Mouse (Mus musculus) embryonic facial prominence, embryonic 13.5 days (tissue): ENCODE data around the gene 1700018B08Rik. TPM values are rescaled to one million over a fixed set of nuclear protein-coding genes. Genes with fewer than 3 reads are reported as not detected.
A peak's percentile ranks its signal among the peaks of the same experiment; 100 is the strongest.

Source experiments
- ATAC-seq: fragments of 200-750 bp; cut with Nextera tagmentation; 2 replicates; pipeline ENCODE4 v1.8.0; 2017; ENCODE audit warnings: low read depth; ENCODE audit not compliant: insufficient number of reproducible peaks, insufficient read depth, low FRiP score, low TSS enrichment
- H3K27ac ChIP-seq: fragments of 300-500 bp; sonication (generic); 2 replicates; pipeline ENCODE4 v1.5.1; 2015; ENCODE audit warnings: moderate library complexity, mild to moderate bottlenecking, inconsistent platforms
- H3K27me3 ChIP-seq: fragments of 300-500 bp; sonication (generic); 2 replicates; pipeline ENCODE4 v1.6.1; 2015; ENCODE audit warnings: mild to moderate bottlenecking, inconsistent platforms
- H3K36me3 ChIP-seq: fragments of 300-500 bp; sonication (generic); 2 replicates; pipeline ENCODE4 v1.6.1; 2015; ENCODE audit warnings: mild to moderate bottlenecking, inconsistent platforms
- H3K4me1 ChIP-seq: fragments of 300-500 bp; sonication (generic); 2 replicates; pipeline ENCODE4 v1.6.1; 2015; ENCODE audit warnings: inconsistent platforms
- H3K4me2 ChIP-seq: fragments of 300-500 bp; sonication (generic); 2 replicates; pipeline ENCODE4 v1.6.1; 2015; ENCODE audit warnings: moderate library complexity, mild to moderate bottlenecking, inconsistent platforms
- H3K4me3 ChIP-seq: fragments of 300-500 bp; sonication (generic); 2 replicates; pipeline ENCODE4 v1.5.1; 2015; ENCODE audit warnings: mild to moderate bottlenecking, inconsistent platforms
- H3K9ac ChIP-seq: fragments of 300-500 bp; sonication (generic); 2 replicates; pipeline ENCODE4 v1.6.1; 2015; ENCODE audit warnings: mild to moderate bottlenecking, inconsistent platforms
- H3K9me3 ChIP-seq: fragments of 300-500 bp; sonication (generic); 2 replicates; pipeline ENCODE4 v1.6.1; 2016; ENCODE audit warnings: inconsistent platforms
- WGBS: fragments of 180-500 bp; shearing (Covaris S2); methylation state at CpG from one replicate; pipeline ENCODE4 v1.1.7; 2015; ENCODE audit warnings: mixed read lengths; 5-methylcytosine and 5-hydroxymethylcytosine counted together
- polyA plus RNA-seq: library from polyadenylated mRNA; unstranded; fragments of >200 nt; fragmentation: Nextera tagmentation; extraction: Ambion mirVana; gene quantifications from 2 replicates; pipeline ENCODE4 v1.2.1, GENCODE M21; 2015

1700018B08Rik gene
- polyA plus RNA-seq, 1 experiment from 2014 or later = not detected

DNA sequence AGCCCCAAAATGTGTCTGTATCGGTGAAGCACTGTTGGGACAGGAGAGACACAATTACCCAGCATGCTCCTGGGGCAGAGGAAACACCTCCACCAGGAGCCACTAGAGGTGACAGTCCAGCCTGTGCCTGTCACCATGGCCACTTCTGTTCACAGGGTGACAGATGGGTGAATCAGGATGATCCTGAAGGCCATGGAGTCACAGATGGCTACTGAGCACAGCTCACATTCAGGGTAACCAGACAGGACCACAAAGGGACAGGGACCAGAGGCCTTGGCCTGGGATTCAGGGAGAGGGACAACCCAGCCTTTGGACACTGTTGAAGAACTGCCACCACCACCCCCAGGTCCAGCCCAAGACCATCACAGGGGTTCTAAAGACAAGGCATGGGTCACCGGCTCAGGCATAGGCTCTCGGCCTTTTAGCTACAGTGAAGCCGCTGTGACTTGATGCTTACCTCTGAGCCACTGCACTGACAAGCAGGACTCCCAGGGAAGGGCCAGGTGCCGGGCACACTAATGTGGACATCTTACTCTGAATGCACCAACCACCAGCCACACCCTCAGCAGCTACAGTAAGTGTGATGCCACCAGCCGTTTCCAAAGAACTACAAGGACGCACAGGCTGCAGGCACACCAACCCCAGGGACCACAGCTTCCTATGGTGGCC lies 16.4 kb upstream of the 1700018B08Rik start:
- no peaks in the 10 kb centered on the region for H3K4me1 ChIP-seq
- H3K9me3 ChIP-seq = no peaks in the 10 kb centered on the region
- H3K4me3 ChIP-seq = no peak overlapping the region
- no peak overlapping the region for H3K4me2 ChIP-seq
- 86% methylated on average over 7 of the region's 7 CpGs for WGBS
- H3K36me3 ChIP-seq = peaks cover 66% of the 10 kb centered on the region
- no peak for ATAC-seq
- no peak overlapping the region for H3K27ac ChIP-seq
- H3K9ac ChIP-seq = no peak overlapping the region
- no peaks in the 10 kb centered on the region for H3K27me3 ChIP-seq

- 93% methylated on average over 12 of the region's 12 CpGs for WGBS
- no peak overlapping the region for H3K4me2 ChIP-seq
- no peaks in the 10 kb centered on the region for H3K9me3 ChIP-seq
- H3K36me3 ChIP-seq = peaks cover 66% of the 10 kb centered on the region
- H3K27ac ChIP-seq = no peak overlapping the region
- H3K27me3 ChIP-seq = no peaks in the 10 kb centered on the region
- H3K4me3 ChIP-seq = no peak overlapping the region
- no peak overlapping the region for H3K9ac ChIP-seq
- no peaks in the 10 kb centered on the region for H3K4me1 ChIP-seq
- ATAC-seq = no peak
Measured at GRCm38 (mm10) chr8:121559801-121560200, 15.7 kb upstream of the 1700018B08Rik start.

DNA sequence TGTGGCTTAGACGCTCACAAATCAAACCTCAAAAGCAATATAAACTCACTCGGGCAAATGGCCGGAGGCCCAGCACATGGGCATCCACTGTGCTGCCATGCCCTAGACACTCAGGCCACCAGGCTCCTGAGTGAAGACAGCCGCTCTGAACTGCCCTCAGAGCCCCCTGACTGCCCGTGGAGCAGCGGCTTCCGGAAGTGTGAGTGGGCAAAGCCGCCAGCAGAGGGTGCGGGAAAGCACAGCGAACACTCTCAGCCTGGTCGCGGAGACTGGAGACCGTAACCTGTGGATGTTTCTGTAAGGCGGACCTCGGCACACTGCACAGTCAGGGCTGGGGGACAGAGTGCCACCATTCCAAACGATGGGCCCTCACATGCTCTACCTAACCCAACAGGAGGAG lies 14.4 kb upstream of the 1700018B08Rik start:
- H3K4me1 ChIP-seq = no peaks in the 10 kb centered on the region
- no peak for ATAC-seq
- no peaks in the 10 kb centered on the region for H3K27me3 ChIP-seq
- H3K27ac ChIP-seq = no peak overlapping the region
- H3K9ac ChIP-seq = no peak overlapping the region
- no peaks in the 10 kb centered on the region for H3K9me3 ChIP-seq
- peaks cover 68% of the 10 kb centered on the region for H3K36me3 ChIP-seq
- H3K4me2 ChIP-seq = no peak overlapping the region
- 91% methylated on average over 16 of the region's 16 CpGs for WGBS
- H3K4me3 ChIP-seq = no peak overlapping the region

DNA sequence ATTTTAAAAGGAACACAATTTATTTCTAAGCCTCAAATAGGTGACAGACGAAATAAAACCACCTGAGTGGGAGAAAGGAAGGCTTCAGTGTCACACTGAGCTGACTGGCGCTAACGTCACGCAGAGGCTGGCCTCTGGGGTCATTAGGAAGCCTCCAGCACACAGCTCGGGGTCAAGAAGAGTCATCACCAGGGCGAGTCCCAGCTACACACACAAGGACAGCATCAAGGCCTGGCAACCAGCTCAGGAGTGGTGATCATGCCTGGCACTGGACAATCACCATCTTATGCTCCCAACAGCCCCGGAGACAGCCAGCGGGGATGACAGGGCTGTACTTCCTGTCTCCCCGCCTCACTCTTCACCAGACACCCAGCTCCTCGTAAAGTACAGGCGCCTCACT lies 13.6 kb upstream of the 1700018B08Rik start:
- Histone ChIP-seq H3K4me2 (no peak overlapping the region), H3K36me3 (peaks cover 73% of the 10 kb centered on the region), H3K4me1 (no peaks in the 10 kb centered on the region), H3K9ac (no peak overlapping the region), H3K9me3 (no peaks in the 10 kb centered on the region), H3K27ac (no peak overlapping the region), H3K27me3 (no peaks in the 10 kb centered on the region), H3K4me3 (no peak overlapping the region)
- no peak for ATAC-seq
- 90% methylated on average over 11 of the region's 11 CpGs for WGBS

DNA sequence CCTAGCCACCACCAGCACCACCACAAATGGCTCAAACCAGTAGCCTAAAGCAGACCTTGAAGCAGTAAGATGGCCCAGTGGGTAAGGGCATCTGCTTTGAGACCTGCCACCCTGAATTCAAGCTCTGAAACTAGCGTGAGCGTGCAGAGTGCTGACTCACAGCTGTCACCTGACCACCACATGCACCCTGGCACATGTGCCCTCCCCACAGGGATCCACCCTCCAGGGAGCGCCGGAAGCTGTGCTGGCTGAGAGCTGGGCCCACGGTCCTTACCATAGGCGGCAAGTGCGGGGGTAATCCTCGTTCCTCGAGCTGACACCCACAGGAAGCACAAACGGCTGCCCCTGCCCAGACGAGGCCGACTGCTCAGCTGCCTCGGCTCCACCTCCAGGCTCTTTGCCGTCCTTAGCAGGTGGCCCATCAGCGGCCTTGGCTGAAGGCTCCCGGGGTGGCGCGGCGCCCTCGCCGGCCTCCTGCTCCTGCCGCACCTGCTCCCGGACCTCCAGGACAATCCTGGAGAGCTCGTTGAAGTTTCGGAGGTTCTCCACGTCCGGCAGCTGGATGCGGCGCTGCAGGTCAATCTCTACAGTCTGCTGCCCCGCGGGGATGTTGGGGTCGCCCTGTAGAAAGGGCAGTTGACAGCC lies 9.8 kb upstream of the 1700018B08Rik start:
- no peak for ATAC-seq
- no peak overlapping the region for H3K4me3 ChIP-seq
- peaks cover 82% of the 10 kb centered on the region for H3K36me3 ChIP-seq

DNA sequence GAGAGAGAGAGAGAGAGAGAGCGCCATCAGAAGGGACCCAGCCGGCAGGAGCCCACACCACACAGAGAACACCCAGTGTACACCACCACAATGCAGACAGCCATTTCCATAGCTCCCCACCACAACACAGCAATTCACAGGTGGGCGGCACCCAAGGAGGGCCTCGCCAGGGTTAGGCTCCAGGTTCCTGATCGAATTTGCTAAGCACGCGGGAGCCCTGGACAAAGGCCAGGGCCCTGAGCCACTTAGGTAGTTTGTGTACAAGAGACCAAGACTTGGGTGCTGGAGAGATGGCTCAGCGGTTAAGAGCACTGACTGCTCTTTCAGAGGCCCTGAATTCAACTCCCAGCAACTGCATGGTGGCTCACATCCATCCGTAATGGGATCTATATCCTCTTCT lies 8.4 kb upstream of the 1700018B08Rik start:
- no peaks in the 10 kb centered on the region for H3K9me3 ChIP-seq
- H3K27ac ChIP-seq = no peak overlapping the region
- no peaks in the 10 kb centered on the region for H3K4me1 ChIP-seq
- H3K36me3 ChIP-seq = peaks cover 68% of the 10 kb centered on the region
- no peak overlapping the region for H3K9ac ChIP-seq
- 91% methylated on average over 9 of the region's 9 CpGs for WGBS
- H3K4me2 ChIP-seq = no peak overlapping the region
- no peak overlapping the region for H3K4me3 ChIP-seq
- no peaks in the 10 kb centered on the region for H3K27me3 ChIP-seq
- ATAC-seq = no peak

More for the DNA sequence above, 9.8 kb upstream of the 1700018B08Rik start:
- Histone ChIP-seq H3K4me2 (no peak overlapping the region), H3K9ac (no peak overlapping the region), H3K4me1 (no peaks in the 10 kb centered on the region), H3K9me3 (no peaks in the 10 kb centered on the region), H3K27ac (no peak overlapping the region), H3K27me3 (no peaks in the 10 kb centered on the region)
- 95% methylated on average over 32 of the region's 32 CpGs for WGBS

- H3K27ac ChIP-seq = no peak overlapping the region
- ATAC-seq = no peak
- no peak overlapping the region for H3K4me3 ChIP-seq
- H3K27me3 ChIP-seq = no peaks in the 10 kb centered on the region
- H3K9me3 ChIP-seq = no peaks in the 10 kb centered on the region
- no peak overlapping the region for H3K9ac ChIP-seq
- H3K4me1 ChIP-seq = no peaks in the 10 kb centered on the region
- WGBS = 74% methylated on average over 24 of the region's 24 CpGs
- H3K36me3 ChIP-seq = peaks cover 68% of the 10 kb centered on the region
- no peak overlapping the region for H3K4me2 ChIP-seq
Measured at GRCm38 (mm10) chr8:121551065-121551985, 7.2 kb upstream of the 1700018B08Rik start.

- no peak for ATAC-seq
- no peaks in the 10 kb centered on the region for H3K27me3 ChIP-seq
Measured at GRCm38 (mm10) chr8:121550056-121550455, 5.9 kb upstream of the 1700018B08Rik start.

GRCm38 (mm10) chr8:121547132-121547531 lies 3.0 kb upstream of the 1700018B08Rik start:
- Histone ChIP-seq H3K4me2 (no peak overlapping the region), H3K4me1 (no peaks in the 10 kb centered on the region), H3K9me3 (0 out of 2 replicates have a peak, but pooled peaks cover 3% of the 10 kb centered on the region), H3K4me3 (no peak overlapping the region), H3K9ac (no peak overlapping the region), H3K36me3 (peaks cover 29% of the 10 kb centered on the region), H3K27ac (no peak overlapping the region), H3K27me3 (peaks cover 9% of the 10 kb centered on the region; the same call in 1 of the 2 replicates)
- 9% methylated on average over 7 of the region's 7 CpGs for WGBS
- no peak for ATAC-seq

More at GRCm38 (mm10) chr8:121550056-121550455, 5.9 kb upstream of the 1700018B08Rik start:
- Histone ChIP-seq H3K27ac (no peak overlapping the region), H3K4me3 (no peak overlapping the region), H3K36me3 (peaks cover 58% of the 10 kb centered on the region), H3K9me3 (no peaks in the 10 kb centered on the region), H3K4me2 (no peak overlapping the region), H3K4me1 (no peaks in the 10 kb centered on the region), H3K9ac (no peak overlapping the region)
- 91% methylated on average over 6 of the region's 6 CpGs for WGBS

- no peak overlapping the region for H3K4me2 ChIP-seq
- no peak for ATAC-seq
- no peak overlapping the region for H3K27ac ChIP-seq
- H3K9me3 ChIP-seq = 0 out of 2 replicates have a peak, but pooled peaks cover 3% of the 10 kb centered on the region
- 78% methylated on average over 11 of the region's 11 CpGs for WGBS
- H3K9ac ChIP-seq = peak overlapping the region; percentile 37; the same call in 1 of the 2 replicates
- peaks cover 12% of the 10 kb centered on the region; the same call in 1 of the 2 replicates for H3K27me3 ChIP-seq
- no peak overlapping the region for H3K4me3 ChIP-seq
- peaks cover 7% of the 10 kb centered on the region for H3K36me3 ChIP-seq
- H3K4me1 ChIP-seq = no peaks in the 10 kb centered on the region
Measured at GRCm38 (mm10) chr8:121544936-121545335, 816 bp upstream of the 1700018B08Rik start.

GRCm38 (mm10) chr8:121542901-121543300 lies 1.2 kb downstream of the 1700018B08Rik start:
- 0 out of 2 replicates have a peak, but pooled peaks cover 3% of the 10 kb centered on the region for H3K9me3 ChIP-seq
- 72% methylated on average over 13 of the region's 13 CpGs for WGBS

More at GRCm38 (mm10) chr8:121542901-121543300, 1.2 kb downstream of the 1700018B08Rik start:
- H3K27me3 ChIP-seq = peaks cover 12% of the 10 kb centered on the region; the same call in 1 of the 2 replicates
- no peak overlapping the region for H3K4me3 ChIP-seq
- no peak overlapping the region for H3K27ac ChIP-seq
- H3K4me2 ChIP-seq = no peak overlapping the region
- H3K36me3 ChIP-seq = no peaks in the 10 kb centered on the region
- H3K4me1 ChIP-seq = no peaks in the 10 kb centered on the region
- ATAC-seq = no peak
- H3K9ac ChIP-seq = no peak overlapping the region
